Mouse (Mus musculus) liver, adult 2 months (tissue): ENCODE results near the gene Ipo13.

Experiments
- CTCF ChIP-seq: fragments of 200-500 bp; IDR thresholded peaks from 2 replicates; pipeline ENCODE4 v1.5.1; 2011; ENCODE audit warnings: low read depth, low read length, control low read depth
- POLR2A ChIP-seq: fragments of 200-500 bp; IDR thresholded peaks from 2 replicates; pipeline ENCODE4 v1.6.1; 2011; ENCODE audit warnings: low read length, control low read depth; ENCODE audit not compliant: insufficient read depth; ENCODE audit errors: extremely low read depth

GRCm38 (mm10) chr4:117866083-117866482, 48.7 kb downstream of the Ipo13 start:
- TF ChIP-seq POLR2A (no peak), CTCF (no peak)
